Mouse (Mus musculus) urinary bladder, postnatal 14 days (tissue): ENCODE data around the gene BC024063.
"Not testable (repeated sequence)": the region's sequence is repeated elsewhere in the genome, so short reads cannot be mapped to it uniquely, and the experiment has no call there.

ENCODE experiments used
- DNase-seq: peaks from one replicate; pipeline ENCODE4 v3.0.0; 2021; ENCODE audit warnings: low spot score

The BC024063 gene

GRCm38 (mm10) chr10:82082728-82083621, at the start of gene BC024063:
BC024063 (plus strand) TSS chr10:82083353.
- DNase-seq = peak; percentile 62

GRCm38 (mm10) chr10:82042191-82042590, 41.0 kb upstream of the BC024063 start:
- DNase-seq = no peak

- DNase-seq = no peak
Observed at GRCm38 (mm10) chr10:82046603-82047002, 36.5 kb upstream of the BC024063 start.

- DNase-seq = peak; percentile 95
Observed at GRCm38 (mm10) chr10:82047597-82048459, 35.3 kb upstream of the BC024063 start, which contains the start of gene Zfp873. Zfp873 (plus strand) TSS chr10:82048123.

GRCm38 (mm10) chr10:82048460-82048804, 34.7 kb upstream of the BC024063 start:
- not testable (repeated sequence) for DNase-seq

- DNase-seq = not testable (repeated sequence)
Observed at GRCm38 (mm10) chr10:82083622-82083971, 444 bp downstream of the BC024063 start.

- DNase-seq = no peak
Observed at GRCm38 (mm10) chr10:82117206-82117605, 34.1 kb downstream of the BC024063 start.

- peak; percentile 89 for DNase-seq
Observed at GRCm38 (mm10) chr10:82127850-82128401, 44.8 kb downstream of the BC024063 start, which contains the start of gene AU041133. AU041133 (plus strand) TSS chr10:82128013.

GRCm38 (mm10) chr10:82145282-82145681, 62.1 kb downstream of the BC024063 start:
- DNase-seq = no peak

- DNase-seq = no peak
Observed at GRCm38 (mm10) chr10:82147571-82147970, 64.4 kb downstream of the BC024063 start.
